Mouse (Mus musculus) embryonic stem cell, embryonic (primary cell): ENCODE measurements around the gene Hspa1l.
"Not testable (repeated sequence)": the region's sequence is repeated elsewhere in the genome, so short reads cannot be mapped to it uniquely, and the experiment has no call there.

ENCODE experiments used
- CTCF ChIA-PET, 4 experiments: fragments of 300-600 bp in 2 of 4; fragments of 350-600 bp in 2 of 4; sonication (Branson Sonifier 250); formaldehyde crosslinking; loops; one replicate each; lab custom pipeline; 2022; ENCODE audit warnings: inconsistent platforms in 2 of 4; lab: Charles Lee
- POLR2A ChIA-PET, 4 experiments: fragments of 300-600 bp in 2 of 4; fragments of 350-600 bp in 2 of 4; sonication (Branson Sonifier 250); formaldehyde crosslinking; loops; one replicate each; lab custom pipeline; 2022; ENCODE audit warnings: antibody characterized with exemption in 4 of 4, inconsistent platforms in 1 of 4; lab: Charles Lee

Hspa1l gene

DNA sequence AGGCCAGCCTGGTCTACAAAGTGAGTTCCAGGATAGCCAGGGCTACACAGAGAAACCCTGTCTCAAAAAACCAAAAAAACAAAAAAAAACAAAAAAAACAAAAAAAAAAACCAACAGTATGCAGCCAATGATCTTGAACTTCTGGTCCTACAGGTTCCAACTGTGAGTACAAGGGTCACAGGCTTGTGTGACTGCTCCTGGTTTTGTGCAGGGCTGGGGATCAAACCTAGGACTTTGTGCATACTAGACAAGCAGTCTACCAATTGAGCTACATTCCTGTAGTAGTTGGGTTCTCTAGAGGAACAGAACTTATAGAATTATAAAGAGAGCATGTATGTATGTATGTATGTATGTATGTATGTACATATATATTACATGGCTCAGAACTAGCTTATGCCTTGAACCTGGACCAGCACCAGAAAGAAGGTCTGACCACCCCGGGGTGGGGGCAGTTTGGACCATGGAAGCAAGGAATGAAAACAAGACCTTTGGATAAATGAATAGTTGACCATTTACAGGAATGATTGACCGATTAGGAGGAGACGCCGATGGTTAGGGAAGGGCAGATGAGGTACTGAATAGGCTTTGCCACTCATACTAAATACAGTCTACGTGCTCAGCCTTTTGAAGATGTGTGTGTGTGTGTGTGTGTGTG, 25.9 kb upstream of the Hspa1l start:
- ChIA-PET POLR2A (interaction anchor here (0.5 to 9.1 kb wide), 13 partner anchors 12 to 116 kb away, joined by 3 to 158 read pairs (median 4); partner anchors contain the start of genes Neu1 (in 2 of the 4), C2 (in 1 of the 4), Ehmt2 (in 1 of the 4) and Zbtb12 (in 1 of the 4)), CTCF (interaction anchor here in 3 of 4 experiments (0.6 to 1.3 kb wide), 5 partner anchors 35 to 826 kb away, joined by 3 to 4 read pairs (median 3); partner anchors contain the start of gene Lsm2 (in 1 of the 3))

DNA sequence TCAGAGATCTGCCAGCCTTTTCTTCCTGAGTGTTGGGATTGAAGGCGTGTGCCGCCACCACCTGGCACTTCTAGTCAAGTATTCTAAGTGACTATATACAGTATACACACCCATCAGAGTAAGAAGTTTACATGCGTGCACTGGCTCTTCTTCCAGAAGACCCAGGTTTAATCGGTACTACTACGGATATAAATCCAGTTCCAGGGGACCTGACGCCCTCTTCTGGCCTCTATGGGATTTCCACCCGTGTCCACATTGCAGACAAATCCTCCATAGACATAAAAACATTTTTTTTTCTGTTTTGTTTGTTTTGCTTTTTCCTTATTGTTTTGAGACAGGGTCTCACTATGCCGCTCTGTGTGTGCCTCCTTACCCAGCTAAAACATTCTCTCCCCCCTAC, 24.9 kb upstream of the Hspa1l start:
- ChIA-PET CTCF (no interaction called here), POLR2A (interaction anchor here in 3 of 4 experiments (0.8 to 9.1 kb wide), 12 partner anchors 13 to 303 kb away, joined by 3 to 158 read pairs (median 38); partner anchors contain the start of genes Neu1 (in 2 of the 3), C2 (in 1 of the 3), D17H6S53E (in 1 of the 3) and Ehmt2 (in 1 of the 3))

DNA sequence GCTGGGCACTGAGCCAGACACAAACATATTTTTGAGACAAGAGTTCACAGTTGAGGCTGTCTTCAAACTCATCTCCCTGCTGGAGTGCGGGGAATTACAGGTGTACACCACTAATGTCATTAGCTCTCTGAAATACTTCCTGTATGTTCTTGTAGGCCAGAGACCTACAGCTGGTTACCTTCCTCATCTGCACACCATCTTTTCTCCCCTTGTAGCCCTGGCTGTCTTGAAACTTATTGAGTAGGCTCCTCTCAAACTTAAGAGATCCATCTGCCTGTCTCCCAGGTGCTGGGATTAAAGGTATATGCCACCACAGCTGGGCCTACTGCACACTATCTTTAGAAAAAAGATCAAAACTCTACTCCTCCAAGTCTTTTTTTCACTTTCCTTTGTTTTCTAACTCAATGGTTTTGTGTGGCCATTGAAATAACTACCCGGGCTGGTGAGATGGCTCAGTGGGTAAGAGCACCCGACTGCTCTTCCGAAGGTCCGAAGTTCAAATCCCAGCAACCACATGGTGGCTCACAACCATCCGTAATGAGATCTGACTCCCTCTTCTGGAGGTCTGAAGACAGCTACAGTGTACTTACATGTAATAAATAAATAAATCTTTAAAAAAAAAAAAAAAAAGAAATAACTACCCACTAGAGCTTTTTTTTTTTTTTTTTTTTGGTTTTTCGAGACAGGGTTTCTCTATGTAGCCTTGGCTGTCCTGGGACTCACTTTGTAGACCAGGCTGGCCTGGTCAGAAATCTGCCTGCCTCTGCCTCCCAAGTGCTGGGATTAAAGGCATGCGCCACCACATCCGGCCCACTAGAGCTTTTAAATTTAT, 23.6 kb upstream of the Hspa1l start:
- CTCF ChIA-PET, result interaction anchor here (0.6 to 1.7 kb wide), 13 partner anchors 14 to 917 kb away, joined by 3 to 14 read pairs (median 4); no protein-coding TSS in a partner anchor
- POLR2A ChIA-PET, result interaction anchor here (0.5 to 9.1 kb wide), 89 partner anchors 7 to 926 kb away, joined by 3 to 216 read pairs (median 7); partner anchors contain the start of genes Neu1 (in 4 of the 4), Lsm2 (in 3 of the 4), Agpat1 (in 2 of the 4) and Ddx39b (in 2 of the 4)

DNA sequence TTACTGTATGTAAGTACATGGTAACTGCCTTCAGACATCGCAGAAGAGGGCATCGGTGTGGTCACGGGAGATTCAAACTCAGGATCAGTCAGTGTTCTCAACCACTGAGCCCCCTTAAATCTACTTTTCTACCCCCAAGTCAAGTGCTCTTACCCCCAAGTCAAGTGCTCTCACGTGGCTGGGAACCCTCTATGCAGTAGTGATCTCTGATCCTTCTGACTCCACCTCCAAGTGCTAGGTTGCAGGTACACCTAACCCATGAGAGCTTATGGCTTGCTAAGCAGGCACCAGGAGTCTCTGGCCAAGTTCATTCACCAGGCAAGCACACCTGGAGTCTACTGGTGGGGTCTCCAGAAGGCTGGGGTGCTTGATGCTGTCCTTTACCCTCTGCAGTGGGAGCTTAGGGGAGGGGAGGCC, 22.9 kb upstream of the Hspa1l start:
- ChIA-PET POLR2A (interaction anchor here (0.5 to 9.1 kb wide), 117 partner anchors 7 to 994 kb away, joined by 3 to 216 read pairs (median 6); partner anchors contain the start of genes Neu1 (in 4 of the 4), Hspa1b (in 3 of the 4), Lsm2 (in 3 of the 4) and Agpat1 (in 2 of the 4)), CTCF (interaction anchor here in 3 of 4 experiments (0.6 to 1.7 kb wide), 9 partner anchors 15 to 327 kb away, joined by 3 to 14 read pairs (median 4); no protein-coding TSS in a partner anchor)

DNA sequence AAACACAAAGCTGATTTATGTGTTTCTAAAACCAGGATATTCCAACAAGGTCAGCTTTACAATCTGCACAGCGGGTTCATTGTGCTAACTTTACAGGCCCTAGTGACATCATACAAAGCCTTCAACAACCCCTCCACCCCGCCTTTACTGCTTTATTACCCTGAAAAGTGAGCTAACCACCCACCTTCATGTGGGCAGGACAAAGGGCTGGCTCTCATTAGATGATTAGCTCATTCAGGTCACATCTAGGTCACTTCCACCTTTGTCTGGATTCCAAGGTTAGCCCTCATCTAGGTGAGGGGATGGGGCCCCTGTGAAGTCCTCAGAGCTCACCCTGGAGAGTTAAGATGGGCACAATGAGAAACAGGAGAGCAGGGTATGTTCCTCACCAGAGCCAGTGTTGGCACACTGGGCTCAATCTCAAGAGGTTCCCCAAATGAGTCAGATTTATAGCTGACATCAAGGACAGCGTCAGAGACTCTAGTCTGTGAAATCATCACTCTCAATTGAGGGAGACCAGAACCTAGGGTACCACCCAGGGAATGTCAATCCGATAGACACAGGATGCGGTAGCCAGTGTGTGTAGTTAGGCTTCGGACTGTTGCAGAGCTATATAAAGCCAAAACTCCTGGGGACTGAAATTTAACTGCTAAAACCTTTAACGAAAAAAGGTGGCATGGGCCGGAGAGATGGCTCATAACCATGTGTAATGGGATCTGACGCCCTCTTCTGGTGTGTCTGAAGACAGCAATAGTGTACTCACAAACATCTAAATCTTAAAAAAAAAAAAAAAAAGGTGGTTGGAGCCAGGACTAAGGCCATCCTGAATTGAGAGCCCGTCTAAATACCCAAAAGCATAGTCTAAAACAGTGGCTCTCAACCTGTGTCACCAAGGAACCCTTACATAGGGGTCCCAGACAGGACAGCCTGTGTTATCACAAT, 21.7 kb upstream of the Hspa1l start:
- ChIA-PET POLR2A (interaction anchor here (0.6 to 9.1 kb wide), 165 partner anchors 8 to 1127 kb away, joined by 3 to 216 read pairs (median 5); partner anchors contain the start of genes Agpat1 (in 3 of the 4), Lsm2 (in 3 of the 4), Neu1 (in 3 of the 4) and Atf6b (in 2 of the 4)), CTCF (interaction anchor here (0.6 to 1.9 kb wide), 9 partner anchors 19 to 601 kb away, joined by 3 to 6 read pairs (median 3); partner anchors contain the start of genes Lsm2 (in 1 of the 4) and Neu1 (in 1 of the 4))

DNA sequence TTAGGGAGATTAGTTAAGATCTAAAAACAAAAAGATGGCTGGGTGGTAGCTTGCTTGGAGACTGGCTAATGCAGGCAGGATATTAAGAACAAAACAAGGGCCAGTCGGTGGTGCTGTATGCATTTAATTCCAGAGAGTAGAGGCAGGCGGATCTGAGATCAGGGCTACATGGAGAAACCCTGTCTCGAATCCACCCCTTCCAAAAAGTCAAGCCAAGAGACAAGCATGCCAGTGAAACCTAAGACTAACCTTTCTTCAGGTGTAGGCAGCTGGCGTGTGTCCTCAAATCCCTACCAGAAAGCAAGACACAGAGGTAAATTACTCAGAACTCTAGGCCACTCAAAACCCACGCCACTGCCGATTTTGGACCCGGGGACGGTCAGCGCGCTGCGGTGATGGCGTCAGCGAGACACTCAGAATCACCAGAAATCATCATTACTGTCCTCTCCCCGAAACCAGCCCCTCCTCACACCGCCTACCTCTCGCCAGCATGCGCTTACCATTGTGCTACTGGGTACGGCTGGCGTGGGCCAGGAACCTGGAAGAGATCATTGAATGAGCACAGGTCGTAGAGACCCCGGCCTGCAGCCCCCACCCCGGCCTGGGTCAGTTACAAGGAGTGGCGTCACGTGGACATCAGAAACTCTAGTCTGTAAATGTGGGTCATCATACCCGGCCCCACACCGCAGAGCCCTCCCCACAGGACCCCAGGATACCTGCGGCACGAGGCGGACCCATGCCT, 20.7 kb upstream of the Hspa1l start:
- CTCF ChIA-PET, result interaction anchor here in 3 of 4 experiments (0.6 to 1.9 kb wide), 48 partner anchors 11 to 581 kb away, joined by 3 to 13 read pairs (median 4); partner anchors contain the start of genes Lsm2 (in 2 of the 3), Neu1 (in 2 of the 3), Atf6b (in 1 of the 3) and C2 (in 1 of the 3)
- POLR2A ChIA-PET, result interaction anchor here (0.6 to 9.1 kb wide), 193 partner anchors 9 to 1043 kb away, joined by 3 to 216 read pairs (median 5); partner anchors contain the start of genes Agpat1 (in 3 of the 4), H2-DMa (in 3 of the 4), Hspa1a (in 3 of the 4) and Hspa1l (in 3 of the 4)

DNA sequence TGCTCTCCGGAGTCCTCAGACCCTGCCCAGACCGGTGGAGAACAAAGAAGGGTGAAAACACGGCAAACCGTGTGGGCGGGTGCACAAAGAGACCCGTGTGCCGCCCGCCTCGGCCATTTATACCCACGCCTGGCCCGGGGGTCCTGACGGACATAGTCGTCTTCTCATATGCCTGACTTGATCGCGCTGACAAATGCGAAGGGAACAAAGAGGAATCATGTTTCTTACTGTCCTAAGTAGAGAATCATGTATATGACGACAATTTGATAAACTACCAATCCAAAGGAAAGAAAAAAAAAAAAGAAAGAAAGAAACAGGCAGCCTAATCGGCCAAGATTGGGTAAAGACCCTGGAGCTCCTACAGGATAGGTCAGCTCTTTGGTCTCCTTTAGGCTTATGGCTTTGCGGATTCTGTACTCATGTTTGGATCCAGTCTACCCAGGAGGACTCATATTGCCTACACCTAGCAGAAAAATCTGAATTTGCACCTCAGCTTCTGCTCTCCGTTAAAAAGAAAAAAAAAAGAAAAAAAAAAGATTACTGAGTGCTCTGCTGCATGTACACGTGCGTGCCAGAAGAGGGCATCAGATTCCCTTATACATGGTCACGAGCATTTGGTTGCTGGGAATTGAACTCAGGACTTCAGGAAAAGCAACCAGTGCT, 20.0 kb upstream of the Hspa1l start:
- ChIA-PET POLR2A (interaction anchor here (0.6 to 9.1 kb wide), 212 partner anchors 10 to 1044 kb away, joined by 3 to 216 read pairs (median 4); partner anchors contain the start of genes Atf6b (in 3 of the 4), D17H6S53E (in 3 of the 4), Ehmt2 (in 3 of the 4) and Hspa1a (in 3 of the 4)), CTCF (interaction anchor here (0.6 to 1.7 kb wide), 53 partner anchors 11 to 1076 kb away, joined by 3 to 13 read pairs (median 4); partner anchors contain the start of genes Lsm2 (in 2 of the 4), Neu1 (in 2 of the 4), Atf6b (in 1 of the 4) and C2 (in 1 of the 4))

DNA sequence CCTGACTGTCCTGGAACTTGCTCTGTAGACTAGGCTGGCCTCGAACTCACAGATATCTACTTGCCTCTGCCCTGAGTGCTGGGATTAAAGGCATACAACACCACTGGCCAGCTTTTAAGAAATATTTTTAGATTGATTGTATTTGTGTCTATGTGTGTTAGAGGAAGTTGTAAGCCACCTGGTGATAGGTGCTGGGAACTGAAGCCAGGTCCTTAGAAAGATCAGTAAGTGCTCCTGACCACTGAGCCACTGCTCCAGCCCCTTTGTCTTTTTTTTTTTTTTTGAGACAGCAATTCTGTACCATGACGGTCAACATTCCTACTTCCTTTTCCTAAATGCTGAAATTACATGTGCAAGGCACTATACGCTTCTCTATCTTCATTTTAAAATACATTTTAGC, 19.2 kb upstream of the Hspa1l start:
- CTCF ChIA-PET, result interaction anchor here in 3 of 4 experiments (0.7 to 1.7 kb wide), 4 partner anchors 25 to 203 kb away, joined by 7 to 9 read pairs (median 8); partner anchors contain the start of gene Lsm2 (in 1 of the 3)
- POLR2A ChIA-PET, result interaction anchor here in 3 of 4 experiments (0.7 to 9.1 kb wide), 31 partner anchors 10 to 701 kb away, joined by 3 to 216 read pairs (median 10); partner anchors contain the start of genes Lsm2 (in 2 of the 3), Gm20547 (in 1 of the 3), Hspa1a (in 1 of the 3) and Hspa1b (in 1 of the 3)

DNA sequence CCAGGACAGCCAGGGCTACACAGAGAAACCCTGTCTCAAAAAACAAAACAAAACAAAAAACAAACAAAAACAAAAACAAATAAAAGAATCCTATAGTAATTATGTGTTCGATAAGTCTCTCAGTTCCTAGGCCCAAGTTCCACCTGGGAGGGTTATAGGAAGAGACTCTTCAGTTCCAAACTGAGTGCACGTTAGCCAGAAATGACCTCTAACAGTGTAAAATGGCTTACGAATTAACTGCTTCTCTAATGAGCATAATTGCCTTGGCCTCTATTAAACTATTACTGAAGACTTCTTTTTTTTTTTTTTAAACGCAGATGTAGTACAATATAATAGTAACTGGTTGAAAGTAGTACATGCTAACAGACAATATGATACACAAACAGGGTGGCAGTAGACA, 18.6 kb upstream of the Hspa1l start:
- CTCF ChIA-PET, result no interaction called here
- POLR2A ChIA-PET, result interaction anchor here in 2 of 4 experiments (0.8 to 1.6 kb wide), 2 partner anchors 20 to 106 kb away, joined by 3 to 5 read pairs; partner anchors contain the start of gene Ddah2 (in 1 of the 2)

DNA sequence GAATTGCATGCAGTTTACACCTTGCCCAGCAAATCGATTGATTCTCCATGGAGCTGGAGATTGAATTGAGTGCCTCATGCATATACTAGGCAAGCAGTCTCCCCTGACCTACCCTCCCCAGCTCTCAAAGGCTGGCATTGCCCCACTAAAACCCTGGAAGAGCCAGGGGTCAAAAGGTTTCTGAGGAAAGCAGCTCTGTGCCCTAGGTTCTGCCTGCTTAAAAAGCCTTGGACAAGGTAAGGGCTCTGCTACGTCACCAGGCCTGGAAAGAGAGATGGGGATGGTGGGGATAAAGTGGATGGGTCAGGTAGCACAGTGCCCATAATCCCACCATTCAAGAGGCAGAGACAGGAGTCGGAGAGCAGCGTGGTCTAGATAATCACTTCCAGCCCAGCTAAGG, 17.7 kb upstream of the Hspa1l start:
- ChIA-PET CTCF (interaction anchor here in 2 of 4 experiments (0.6 to 1.2 kb wide), 3 partner anchors 27 to 1063 kb away, joined by 3 to 5 read pairs (median 3); partner anchors contain the start of gene Lsm2 (in 1 of the 2)), POLR2A (interaction anchor here in 3 of 4 experiments (0.8 to 3.0 kb wide), 15 partner anchors 9 to 614 kb away, joined by 3 to 32 read pairs (median 4); partner anchors contain the start of genes Csnk2b (in 1 of the 3), Ddah2 (in 1 of the 3), Gm20481 (in 1 of the 3) and Gpank1 (in 1 of the 3))

DNA sequence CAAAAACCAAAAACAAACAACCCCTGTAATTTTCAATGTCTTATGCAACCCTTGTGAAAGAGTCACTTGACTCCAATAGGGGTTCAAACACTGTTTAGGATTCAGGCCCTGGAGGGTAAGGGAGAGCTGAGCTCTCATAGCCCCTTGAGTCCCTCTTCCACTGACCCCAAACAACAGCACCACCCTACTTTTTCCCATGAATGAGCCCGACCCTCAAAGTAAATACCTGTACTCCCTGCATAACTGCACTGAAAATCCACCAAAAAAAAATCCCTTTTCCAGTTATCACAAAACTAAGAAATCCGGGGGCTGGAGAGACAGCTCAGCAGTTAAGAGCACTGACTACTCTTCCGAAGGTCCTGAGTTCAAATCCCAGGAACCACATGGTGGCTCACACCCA, 16.6 kb upstream of the Hspa1l start:
- ChIA-PET CTCF (interaction anchor here in 2 of 4 experiments (0.5 to 1.3 kb wide), 4 partner anchors 24 to 132 kb away, joined by 3 read pairs; partner anchors contain the start of gene Lsm2 (in 1 of the 2)), POLR2A (interaction anchor here in 3 of 4 experiments (0.6 to 3.0 kb wide), 13 partner anchors 8 to 615 kb away, joined by 3 to 32 read pairs (median 4); partner anchors contain the start of genes Lsm2 (in 2 of the 3), Csnk2b (in 1 of the 3), Ddx39b (in 1 of the 3) and Gm20481 (in 1 of the 3))

DNA sequence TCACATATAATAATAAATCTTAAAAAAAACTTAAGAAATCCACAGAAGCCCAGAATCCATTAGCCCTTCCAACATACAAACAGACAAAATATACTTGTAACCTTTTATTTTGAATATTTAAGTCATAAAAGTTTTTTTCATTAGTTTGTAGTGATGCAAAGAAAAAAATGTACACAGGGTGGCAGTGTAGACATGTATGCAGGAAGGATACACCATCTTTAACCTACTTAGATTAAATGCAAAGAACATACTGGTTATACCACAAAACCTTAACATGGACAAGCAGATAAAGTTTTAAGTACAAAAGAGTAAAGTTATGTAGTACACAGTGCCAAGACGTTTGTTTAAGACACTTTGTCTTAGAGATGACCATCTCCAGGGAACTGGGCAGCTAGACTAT, 16.2 kb upstream of the Hspa1l start:
- ChIA-PET CTCF (interaction anchor here in 2 of 4 experiments (0.9 to 1.3 kb wide), 2 partner anchors 23 to 131 kb away, joined by 3 read pairs; no protein-coding TSS in a partner anchor), POLR2A (interaction anchor here in 3 of 4 experiments (0.7 to 3.0 kb wide), 13 partner anchors 8 to 285 kb away, joined by 3 to 32 read pairs (median 4); partner anchors contain the start of genes Lsm2 (in 2 of the 3), Csnk2b (in 1 of the 3), Ddx39b (in 1 of the 3) and Gm20481 (in 1 of the 3))

DNA sequence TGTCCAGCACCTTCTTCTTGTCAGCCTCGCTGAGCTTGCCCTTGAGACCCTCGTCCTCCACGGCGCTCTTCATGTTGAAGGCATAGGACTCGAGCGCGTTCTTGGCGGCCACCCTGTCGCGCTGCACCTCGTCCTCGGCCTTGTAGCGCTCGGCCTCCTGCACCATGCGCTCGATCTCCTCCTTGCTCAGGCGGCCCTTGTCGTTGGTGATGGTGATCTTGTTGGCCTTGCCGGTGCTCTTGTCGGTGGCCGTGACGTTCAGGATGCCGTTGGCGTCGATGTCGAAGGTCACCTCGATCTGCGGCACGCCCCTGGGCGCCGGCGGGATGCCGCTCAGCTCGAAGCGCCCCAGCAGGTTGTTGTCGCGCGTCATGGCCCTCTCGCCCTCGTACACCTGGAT, 15.2 kb upstream of the Hspa1l start:
- POLR2A ChIA-PET, result interaction anchor here in 2 of 4 experiments (1.2 to 3.0 kb wide), 4 partner anchors 10 to 24 kb away, joined by 4 to 32 read pairs (median 9); partner anchors contain the start of genes Lsm2 (in 2 of the 2) and Gm20481 (in 1 of the 2)
- CTCF ChIA-PET, result not testable (repeated sequence)

DNA sequence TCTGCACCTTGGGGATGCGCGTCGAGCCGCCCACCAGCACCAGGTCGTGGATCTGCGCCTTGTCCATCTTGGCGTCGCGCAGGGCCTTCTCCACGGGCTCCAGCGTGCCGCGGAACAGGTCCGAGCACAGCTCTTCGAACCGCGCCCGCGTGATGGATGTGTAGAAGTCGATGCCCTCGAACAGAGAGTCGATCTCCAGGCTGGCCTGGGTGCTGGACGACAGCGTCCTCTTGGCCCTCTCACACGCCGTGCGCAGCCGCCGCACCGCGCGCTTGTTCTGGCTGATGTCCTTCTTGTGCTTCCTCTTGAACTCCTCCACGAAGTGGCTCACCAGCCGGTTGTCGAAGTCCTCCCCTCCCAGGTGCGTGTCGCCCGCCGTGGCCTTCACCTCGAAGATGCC, 14.5 kb upstream of the Hspa1l start:
- POLR2A ChIA-PET, CTCF ChIA-PET: not testable (repeated sequence)
